Mouse (Mus musculus): Measurements from ENCODE around the gene Lfng.

The Lfng gene

GRCm38 (mm10) chr5:140619151-140619771, 12.1 kb downstream of the Lfng start:
- DNase-seq = peak; percentile 89

DNA sequence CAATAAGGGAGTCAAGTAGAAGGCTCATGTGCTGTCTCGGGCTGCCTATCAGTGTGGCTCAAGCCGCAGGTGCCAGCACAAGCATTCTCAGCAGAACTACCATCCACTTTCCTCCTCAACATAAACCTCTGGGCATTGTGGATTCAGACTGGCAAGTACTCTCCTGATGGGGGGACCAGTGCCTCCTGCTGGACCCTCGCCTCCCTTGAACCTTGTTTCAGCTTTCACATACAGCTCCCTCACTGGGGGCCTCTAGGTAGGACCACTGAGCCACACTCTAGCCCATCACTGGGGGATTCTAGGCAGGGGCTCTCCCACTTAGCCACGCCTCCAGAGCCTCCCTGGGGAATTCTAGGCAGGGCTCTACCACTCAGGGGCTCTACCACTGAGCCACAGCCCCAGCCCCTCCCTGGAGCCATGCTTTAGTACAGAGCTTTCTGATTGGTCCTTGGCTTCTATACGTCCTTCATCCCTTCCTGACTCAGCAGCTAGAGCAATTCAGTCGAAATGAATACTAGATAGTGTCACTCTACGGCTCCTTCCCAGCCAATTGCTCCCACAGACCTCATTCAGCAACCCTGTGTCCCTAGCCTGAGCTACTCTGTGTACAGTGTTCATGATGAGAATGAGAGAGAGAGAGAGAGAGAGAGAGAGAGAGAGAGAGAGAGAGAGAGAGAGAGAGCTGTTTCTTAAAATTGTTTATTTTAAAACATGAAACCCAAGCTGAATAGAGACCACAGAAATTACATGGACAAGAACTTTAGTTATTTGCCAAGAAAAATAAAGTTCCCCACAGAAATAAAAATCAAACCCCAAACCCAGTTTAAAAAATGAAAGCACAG, 13.0 kb downstream of the Lfng start:
- no peak for DNase-seq

DNA sequence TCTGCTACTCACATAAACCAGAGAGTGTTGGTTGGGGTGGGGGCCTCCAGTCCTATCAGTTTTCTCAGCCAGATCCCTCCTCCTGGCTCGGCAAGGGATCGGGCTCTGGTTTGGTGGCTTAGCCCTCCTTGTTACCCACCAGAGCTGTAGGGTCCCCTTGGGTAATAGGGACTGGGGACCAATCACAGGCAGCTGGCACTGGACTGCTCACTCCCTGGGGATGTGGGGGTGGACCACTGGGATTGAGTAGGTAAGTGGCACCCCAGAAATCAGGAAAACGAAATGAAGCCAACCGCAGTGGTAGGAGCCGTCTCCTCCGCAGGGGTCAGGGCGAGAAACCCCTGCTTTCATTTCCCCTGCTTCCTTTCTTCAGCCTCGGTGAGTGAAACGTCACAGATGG, 14.0 kb downstream of the Lfng start:
- DNase-seq = no peak

DNA sequence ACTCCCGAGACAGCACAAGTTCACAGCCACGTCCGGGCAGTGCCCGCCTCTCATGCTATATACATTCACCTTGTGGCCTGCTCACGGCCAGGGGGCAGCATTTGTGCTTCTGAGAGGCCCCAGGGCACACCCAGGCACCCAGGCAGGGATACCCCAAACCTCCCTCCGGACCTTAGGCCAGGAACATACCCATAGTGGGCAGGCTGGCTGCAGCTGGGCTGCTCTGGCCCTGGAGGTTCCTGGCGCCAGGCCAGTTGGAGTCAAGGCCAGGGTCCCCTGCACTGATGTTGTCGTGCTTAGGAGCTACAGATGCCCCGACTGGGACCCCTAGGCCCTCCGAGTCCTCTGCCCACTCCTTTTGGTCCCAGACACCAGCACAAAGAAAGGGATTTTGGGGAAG, 14.4 kb downstream of the Lfng start:
- no peak for DNase-seq

GRCm38 (mm10) chr5:140622978-140623670, 16.0 kb downstream of the Lfng start:
- no peak for DNase-seq

- DNase-seq = no peak
Measured at GRCm38 (mm10) chr5:140623791-140624190, 16.7 kb downstream of the Lfng start.

DNA sequence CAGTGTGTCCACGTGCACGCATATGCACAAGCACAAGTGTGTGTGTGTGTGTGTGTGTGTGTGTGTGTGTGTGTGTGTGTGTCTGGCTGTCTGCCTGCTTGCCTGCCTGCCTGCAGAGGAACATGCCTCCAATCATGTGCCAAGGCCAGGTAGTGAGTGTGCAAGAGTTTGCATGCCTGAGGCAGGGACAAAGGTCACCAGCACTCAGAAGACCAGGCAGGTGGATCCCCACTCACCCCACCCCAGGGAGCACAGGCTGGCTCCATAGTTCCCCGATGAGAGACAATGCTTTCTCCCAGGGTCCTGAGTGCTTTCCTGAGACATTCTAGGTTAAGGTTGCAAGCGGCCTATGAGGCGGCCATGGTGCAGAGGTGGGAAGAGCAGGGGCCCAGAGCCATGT, 17.1 kb downstream of the Lfng start:
- no peak for DNase-seq

GRCm38 (mm10) chr5:140624961-140625360, 17.8 kb downstream of the Lfng start:
- no peak for DNase-seq

GRCm38 (mm10) chr5:140627580-140627979, 20.5 kb downstream of the Lfng start:
- no peak for DNase-seq

DNA sequence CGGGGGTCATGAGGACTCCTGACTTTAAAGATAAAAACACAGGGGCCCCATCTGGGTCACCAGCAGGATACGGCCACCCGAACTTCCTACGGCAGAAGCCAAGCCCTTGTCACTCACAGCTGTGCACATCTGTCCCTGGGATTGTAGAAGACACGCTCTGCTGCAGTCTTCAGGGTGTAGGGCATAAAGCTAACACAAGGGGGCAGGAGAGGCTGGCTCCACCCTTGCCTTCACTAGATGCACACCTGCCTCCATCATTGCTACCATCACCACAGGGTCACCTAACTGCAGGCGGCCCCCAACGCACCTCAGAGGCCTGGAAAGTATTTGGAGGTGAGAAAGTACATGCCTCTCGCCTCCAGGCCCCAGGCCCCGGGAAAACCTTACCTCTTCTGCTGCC, 21.9 kb downstream of the Lfng start:
- peak; percentile 52 for DNase-seq

DNA sequence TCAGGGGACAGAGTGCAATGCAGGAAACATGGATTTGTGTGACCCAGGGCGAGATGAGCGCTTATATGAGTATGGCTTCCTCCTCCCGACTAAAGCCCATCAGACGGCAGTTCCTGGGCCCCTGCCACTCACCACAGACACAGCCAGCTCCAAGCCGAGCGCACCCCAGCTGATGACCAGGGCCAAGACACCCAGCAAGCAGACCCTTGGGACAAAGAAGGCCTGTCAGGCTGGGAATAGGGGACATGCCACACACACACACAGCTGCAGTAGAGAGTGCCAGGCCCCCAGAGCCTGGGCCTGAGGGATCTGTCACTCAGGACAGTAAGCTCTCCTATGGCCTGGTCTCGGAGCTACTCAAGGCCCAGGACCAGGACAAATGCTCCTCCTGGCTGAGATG, 26.3 kb downstream of the Lfng start:
- DNase-seq = no peak

- no peak for DNase-seq
Measured at GRCm38 (mm10) chr5:140634798-140635722, 27.9 kb downstream of the Lfng start.

- peak; percentile 48 for DNase-seq
Measured at GRCm38 (mm10) chr5:140636316-140637057, 29.4 kb downstream of the Lfng start.

DNA sequence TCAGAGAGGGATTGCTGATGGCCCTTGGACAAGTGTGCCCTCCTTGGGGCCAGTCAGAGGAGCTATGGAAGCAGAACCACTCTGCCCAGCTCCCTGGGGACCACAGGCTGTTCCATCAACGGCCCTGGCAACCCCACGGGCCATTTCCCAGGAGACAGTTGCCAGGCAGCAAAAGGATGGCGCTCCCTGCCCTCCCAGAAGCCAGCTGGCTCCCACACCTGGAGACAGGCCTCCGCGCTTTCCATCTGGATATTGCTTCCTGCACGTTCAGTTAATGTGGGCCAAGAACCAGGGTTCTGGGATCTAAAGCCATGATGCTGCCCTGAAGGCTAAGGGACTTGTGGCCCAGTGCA, 29.9 kb downstream of the Lfng start:
- no peak for DNase-seq

- DNase-seq = no peak
Measured at GRCm38 (mm10) chr5:140637989-140638388, 30.9 kb downstream of the Lfng start.

DNA sequence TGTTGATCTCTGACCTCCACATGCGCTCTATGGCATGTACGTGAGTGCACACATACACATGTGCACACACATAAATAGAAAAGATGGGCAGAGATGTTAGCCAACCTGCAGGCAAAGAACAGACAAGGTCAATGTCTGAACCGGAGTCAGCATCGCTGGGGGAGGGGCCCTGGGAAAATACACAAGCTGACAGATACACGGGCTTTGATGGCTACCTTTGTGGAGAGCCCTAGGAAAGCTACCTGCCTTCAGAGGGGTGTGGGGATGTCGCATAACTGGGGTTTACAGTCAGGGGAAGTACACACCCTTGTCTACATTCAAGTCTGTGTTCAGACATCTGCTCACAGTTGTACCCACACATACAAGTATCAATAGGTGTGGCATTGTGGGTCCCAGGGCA, 31.4 kb downstream of the Lfng start:
- DNase-seq = no peak

- DNase-seq = no peak
Measured at GRCm38 (mm10) chr5:140639312-140639711, 32.2 kb downstream of the Lfng start.

DNA sequence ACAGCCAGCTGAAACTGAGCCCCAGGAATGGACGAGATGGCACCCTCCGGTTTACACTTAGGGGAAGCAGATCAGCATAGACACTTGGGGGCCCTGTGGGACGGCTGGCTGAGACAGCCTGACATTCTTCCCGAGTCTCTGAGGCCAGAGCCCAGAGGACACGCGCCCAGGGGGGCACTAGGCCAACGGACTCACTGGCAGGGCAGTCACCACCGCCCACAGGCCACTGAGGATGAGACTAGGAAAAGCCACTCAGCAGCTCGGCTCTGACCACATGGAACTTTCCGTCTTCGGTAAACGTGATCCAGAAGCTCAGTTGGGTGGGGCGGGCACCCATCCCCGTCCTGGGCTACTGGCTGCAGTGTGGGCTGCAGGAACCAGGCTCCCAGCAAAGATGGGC, 32.8 kb downstream of the Lfng start:
- DNase-seq = no peak

GRCm38 (mm10) chr5:140640812-140641211, 33.7 kb downstream of the Lfng start:
- DNase-seq = no peak

GRCm38 (mm10) chr5:140641254-140641928, 34.3 kb downstream of the Lfng start:
- DNase-seq = no peak

DNA sequence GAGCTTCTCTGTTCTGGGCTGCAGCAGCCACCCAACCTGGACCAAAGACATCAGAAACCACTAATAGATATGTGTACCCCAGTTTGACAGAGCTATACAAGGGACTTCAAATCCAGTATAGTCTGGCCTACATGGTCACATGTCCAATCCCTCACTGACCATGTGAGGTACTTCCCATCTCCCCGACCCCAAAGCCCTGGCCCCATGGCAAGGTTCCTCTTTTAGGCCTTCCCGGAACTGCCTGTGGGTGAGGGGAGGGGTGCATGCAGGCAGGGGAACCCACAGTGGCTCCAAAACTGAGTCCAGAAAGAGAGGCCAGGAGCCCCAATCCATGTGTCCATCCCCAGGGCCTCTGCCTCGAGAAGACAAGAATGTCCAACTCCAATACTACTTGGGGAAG, 35.0 kb downstream of the Lfng start:
- no peak for DNase-seq

DNA sequence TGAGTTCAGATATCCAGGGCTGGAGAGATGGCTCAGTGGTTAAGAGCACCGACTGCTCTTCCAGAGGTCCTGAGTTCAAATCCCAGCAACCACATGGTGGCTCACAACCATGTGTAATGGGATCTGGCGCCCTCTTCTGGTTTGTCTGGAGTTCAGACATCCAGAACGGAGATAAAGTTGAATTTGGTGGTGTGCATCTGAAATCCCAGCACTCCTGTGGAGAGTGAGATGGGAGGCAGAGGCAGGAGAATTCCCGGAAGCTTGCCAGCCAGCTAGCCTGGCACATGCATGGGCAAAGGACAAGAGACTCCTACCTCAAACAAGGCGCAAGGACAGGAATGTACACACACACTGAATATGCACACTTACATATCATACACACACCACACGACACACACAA, 37.1 kb downstream of the Lfng start:
- no peak for DNase-seq

All from thymus, postnatal 25 days (tissue).